Mouse (Mus musculus) brain, embryonic 14.5 days (tissue): ENCODE measurements at regions not wholly inside any gene's neighbourhood (a gene's known extent, or its start where the extent isn't known, plus 50 kb on each side); places are given as distances from the start of the nearest gene placed in this dataset.
A peak's percentile ranks its signal among the peaks of the same experiment; 100 is the strongest.

Source experiments
- CTCF ChIP-seq: fragments of 200-500 bp; IDR thresholded peaks from 2 replicates; pipeline ENCODE4 v1.5.1; 2012; ENCODE audit warnings: inconsistent platforms, mild to moderate bottlenecking, moderate library complexity, borderline replicate concordance; ENCODE audit not compliant: insufficient read depth, insufficient read length; ENCODE audit errors: extremely low read depth
- POLR2A ChIP-seq: fragments of 200-500 bp; IDR thresholded peaks from 2 replicates; pipeline ENCODE4 v1.6.1; 2012; ENCODE audit warnings: mild to moderate bottlenecking, inconsistent platforms, borderline replicate concordance; ENCODE audit not compliant: poor library complexity, insufficient read depth, insufficient read length, severe bottlenecking; ENCODE audit errors: extremely low read depth

GRCm38 (mm10) chr16:49278478-49278877 is 221.2 kb downstream of the Myh15 start:
- peak; percentile 79 for TF ChIP-seq CTCF
- TF ChIP-seq POLR2A, result no peak
